Mouse (Mus musculus) cortical plate, adult 2 months (tissue): ENCODE measurements around the gene Cstad. TPM values are rescaled to one million over a fixed set of nuclear protein-coding genes. Genes with fewer than 3 reads are reported as not detected.

Experiments used
- H3K27ac ChIP-seq: fragments of 200-500 bp; 2 replicates; pipeline ENCODE4 v1.5.1; 2012; ENCODE audit warnings: low read length, control low read depth, inconsistent platforms; ENCODE audit not compliant: insufficient read depth
- H3K4me1 ChIP-seq: fragments of 200-500 bp; 2 replicates; pipeline ENCODE4 v1.6.1; 2011; ENCODE audit warnings: low read length; ENCODE audit not compliant: control insufficient read depth, insufficient read depth
- H3K4me3 ChIP-seq: fragments of 200-500 bp; 2 replicates; pipeline ENCODE4 v1.5.1; 2011; ENCODE audit warnings: mild to moderate bottlenecking, low read length, control low read depth; ENCODE audit not compliant: insufficient read depth
- CTCF ChIP-seq: fragments of 200-500 bp; IDR thresholded peaks from 2 replicates; pipeline ENCODE4 v1.5.1; 2011; ENCODE audit warnings: mild to moderate bottlenecking, control low read depth, low read length; ENCODE audit not compliant: insufficient read depth; ENCODE audit errors: extremely low read depth
- POLR2A ChIP-seq: fragments of 200-500 bp; IDR thresholded peaks from 2 replicates; pipeline ENCODE4 v1.6.1; 2011; ENCODE audit warnings: mild to moderate bottlenecking, low read length, control low read depth; ENCODE audit not compliant: insufficient read depth; ENCODE audit errors: extremely low read depth
- polyA plus RNA-seq: library from polyadenylated mRNA; depleted of rRNA; stranded (reverse); fragments of >200 nt; gene quantifications from 2 replicates; pipeline ENCODE4 v1.2.3, GENCODE M21; 2012

Gene Cstad
- polyA plus RNA-seq, 1 experiment: 5.3 TPM

GRCm38 (mm10) chr2:30604880-30605761 lies 10.3 kb downstream of the Cstad start:
- no peak for TF ChIP-seq POLR2A
- Histone ChIP-seq H3K4me1 (peaks cover 3% of the 10 kb centered on the region), H3K4me3 (no peak overlapping the region), H3K27ac (no peak overlapping the region)

GRCm38 (mm10) chr2:30605762-30606051 lies 10.9 kb downstream of the Cstad start:
- no peak overlapping the region for H3K4me3 ChIP-seq
- TF ChIP-seq POLR2A (no peak), CTCF (no peak)
- peaks cover 3% of the 10 kb centered on the region for H3K4me1 ChIP-seq
- no peak overlapping the region for H3K27ac ChIP-seq

GRCm38 (mm10) chr2:30606621-30607052 lies 11.8 kb downstream of the Cstad start:
- Histone ChIP-seq H3K4me3 (no peak overlapping the region), H3K4me1 (no peaks in the 10 kb centered on the region), H3K27ac (no peak overlapping the region)
- TF ChIP-seq POLR2A: no peak

- Histone ChIP-seq H3K27ac (no peak overlapping the region), H3K4me1 (no peaks in the 10 kb centered on the region), H3K4me3 (no peak overlapping the region)
- TF ChIP-seq CTCF: no peak
Observed at GRCm38 (mm10) chr2:30607941-30608340, 13.1 kb downstream of the Cstad start.

- no peak overlapping the region for H3K4me3 ChIP-seq
- H3K4me1 ChIP-seq: no peaks in the 10 kb centered on the region
- TF ChIP-seq CTCF (no peak), POLR2A (no peak)
- H3K27ac ChIP-seq: no peak overlapping the region
Observed at GRCm38 (mm10) chr2:30608690-30609201, 13.9 kb downstream of the Cstad start.

GRCm38 (mm10) chr2:30613574-30613973 lies 18.7 kb downstream of the Cstad start:
- TF ChIP-seq CTCF (peak; percentile 8; the same call in 1 of the 2 replicates), POLR2A (no peak)

GRCm38 (mm10) chr2:30614151-30614923 lies 19.5 kb downstream of the Cstad start:
- H3K4me1 ChIP-seq: peaks cover 8% of the 10 kb centered on the region
- H3K27ac ChIP-seq: 0 out of 2 replicates have a peak overlapping the region, but pooled peaks have one; percentile 79
- no peak for TF ChIP-seq CTCF
- H3K4me3 ChIP-seq: no peak overlapping the region; the same call in 1 of the 2 replicates

More at GRCm38 (mm10) chr2:30613574-30613973, 18.7 kb downstream of the Cstad start:
- Histone ChIP-seq H3K27ac (peak overlapping the region; percentile 79; the same call in 1 of the 2 replicates), H3K4me1 (peaks cover 8% of the 10 kb centered on the region), H3K4me3 (peak overlapping the region; percentile 30)

GRCm38 (mm10) chr2:30615869-30616268 lies 21.0 kb downstream of the Cstad start:
- peaks cover 8% of the 10 kb centered on the region for H3K4me1 ChIP-seq
- H3K27ac ChIP-seq: no peak overlapping the region
- TF ChIP-seq CTCF (no peak), POLR2A (no peak)
- no peak overlapping the region for H3K4me3 ChIP-seq

- Histone ChIP-seq H3K27ac (no peak overlapping the region), H3K4me1 (peaks cover 8% of the 10 kb centered on the region), H3K4me3 (no peak overlapping the region)
- TF ChIP-seq CTCF (no peak), POLR2A (no peak)
Observed at GRCm38 (mm10) chr2:30616464-30616863, 21.6 kb downstream of the Cstad start.

- H3K4me3 ChIP-seq: no peak overlapping the region
- no peak overlapping the region for H3K27ac ChIP-seq
- TF ChIP-seq CTCF (no peak), POLR2A (no peak)
- H3K4me1 ChIP-seq: peaks cover 8% of the 10 kb centered on the region
Observed at GRCm38 (mm10) chr2:30618487-30619248, 23.8 kb downstream of the Cstad start.
